Mouse (Mus musculus): Measurements from ENCODE around the gene Bcas3.

GRCm38 (mm10) chr11:85625206-85625605 is 272.2 kb downstream of the Bcas3 start:
- peak; percentile 26 for TF ChIP-seq CTCF (IDR thresholded peaks at IDR 0.05)
- TF ChIP-seq EP300 (IDR thresholded peaks at IDR 0.05): no peak
